Mouse (Mus musculus): ENCODE data around the gene Gm11634. TPM values are rescaled to one million over a fixed set of nuclear protein-coding genes. Genes with fewer than 3 reads are reported as not detected.

Gene Gm11634
- total RNA-seq, 4 experiments from 2014 or later = not detected

GRCm38 (mm10) chr11:101568421-101568820 is 30.6 kb downstream of the Gm11634 start:
- no peak for DNase-seq (ENCODE audit: low spot score)

GRCm38 (mm10) chr11:101562391-101562790 is 36.7 kb downstream of the Gm11634 start:
- DNase-seq (ENCODE audit: low spot score) = peak; percentile 42

- DNase-seq (ENCODE audit: low spot score) = no peak
Measured at GRCm38 (mm10) chr11:101556954-101557353, 42.1 kb downstream of the Gm11634 start.

DNA sequence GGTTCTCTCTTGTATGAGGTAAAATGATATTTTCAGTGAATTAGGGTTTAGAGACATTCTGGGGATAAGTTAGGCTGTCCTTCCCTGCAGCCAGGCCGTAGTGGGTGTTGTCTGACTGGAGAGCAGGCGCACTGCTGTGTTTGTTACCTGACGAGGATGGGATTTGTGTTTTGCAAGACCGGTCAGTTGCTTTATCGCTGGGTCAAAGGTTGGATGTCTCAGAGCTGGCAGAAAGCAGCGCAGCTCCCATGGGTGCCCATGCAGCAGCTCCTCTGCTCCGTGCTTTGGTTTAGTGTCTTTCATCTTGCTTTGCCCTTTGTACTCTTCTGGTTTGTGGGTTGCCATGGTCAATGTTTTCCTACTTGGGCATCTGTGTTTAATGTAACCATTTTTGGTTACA is 42.5 kb downstream of the Gm11634 start:
- no peak for DNase-seq (ENCODE audit: low spot score)

- DNase-seq (ENCODE audit: low spot score) = peak; percentile 28
Measured at GRCm38 (mm10) chr11:101553354-101553930, 45.6 kb downstream of the Gm11634 start.

GRCm38 (mm10) chr11:101552476-101553300 is 46.4 kb downstream of the Gm11634 start:
- DNase-seq (ENCODE audit: low spot score) = peak; percentile 99

DNA sequence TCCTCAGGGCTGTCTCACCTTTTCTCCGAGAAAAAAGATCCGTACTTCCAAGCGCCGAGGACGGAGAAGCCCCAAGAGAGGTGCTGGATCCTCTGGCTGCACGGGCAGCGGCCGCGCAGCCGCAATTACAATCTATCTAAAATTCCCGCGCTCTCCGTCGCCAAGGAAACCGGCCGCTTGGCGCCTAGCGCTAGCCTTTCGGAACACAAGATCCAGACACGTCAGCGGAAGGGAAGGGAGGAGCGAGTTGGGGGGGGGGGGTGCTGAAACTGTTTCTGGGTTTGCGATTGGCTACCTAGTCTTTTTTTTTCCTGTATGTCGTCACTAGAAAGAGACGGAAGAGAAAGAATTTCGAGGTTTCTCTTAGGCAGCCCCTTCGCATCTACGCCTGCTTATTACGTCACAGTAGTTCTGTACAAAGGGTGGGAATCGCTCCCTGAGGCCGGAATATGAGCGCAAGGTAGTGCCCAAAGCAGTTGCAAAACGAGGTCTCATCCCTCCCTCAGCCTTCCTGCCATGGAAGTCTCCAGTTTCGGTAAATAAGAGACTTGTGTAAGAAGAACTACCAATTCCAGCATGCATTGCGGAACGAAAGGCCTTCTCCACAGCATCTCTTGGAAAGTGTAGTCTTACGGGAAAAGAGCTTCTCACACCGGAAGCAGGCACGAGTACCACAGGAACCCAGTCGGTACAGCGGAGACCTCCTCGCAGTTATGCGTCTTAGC is 47.1 kb downstream of the Gm11634 start, which contains the start of the genes Brca1 and Nbr1:
Brca1 (minus strand) TSS at position 205 of the 725 bp plus-strand sequence.
Nbr1 (plus strand) TSS at position 399 of the 725 bp plus-strand sequence.
- peak; percentile 92 for DNase-seq (ENCODE audit: low spot score)

GRCm38 (mm10) chr11:101548526-101548925 is 50.5 kb downstream of the Gm11634 start:
- DNase-seq (ENCODE audit: low spot score) = no peak

- no peak for DNase-seq (ENCODE audit: low spot score)
Measured at GRCm38 (mm10) chr11:101544132-101544531, 54.9 kb downstream of the Gm11634 start.

Other genes starting within 250 kb of the Gm11634 start
- not detected for gene G6pc, start 231.7 kb downstream of the Gm11634 start, total RNA-seq (2022)
- 10 to 100 TPM; 12.3 to 25.8 (median 22.4) TPM for gene Aarsd1, start 181.6 kb downstream of the Gm11634 start, total RNA-seq (2022)
- gene Gm27029, start 174.5 kb downstream of the Gm11634 start, total RNA-seq (2022) = 10 to 100 TPM in 1 of 4 experiments, 1 to 10 TPM in 3; 5.0 to 11.5 (median 6.8) TPM
- 10 to 100 TPM; 10.5 to 13.1 (median 11.8) TPM for gene Rundc1, start 174.2 kb downstream of the Gm11634 start, total RNA-seq (2022)
- 10 to 100 TPM; 46.5 to 67.8 (median 61.1) TPM for gene Ptges3l, start 173.9 kb downstream of the Gm11634 start, total RNA-seq (2022)
- gene Rpl27, start 157.0 kb downstream of the Gm11634 start, total RNA-seq (2022) = 10 to 100 TPM; 29.2 to 41.5 (median 39.2) TPM
- gene Ifi35, start 150.8 kb downstream of the Gm11634 start, total RNA-seq (2022) = 10 to 100 TPM; 13.4 to 14.6 (median 13.9) TPM
- 1 to 10 TPM; 5.3 to 7.5 (median 6.2) TPM for gene Rnd2, start 134.3 kb downstream of the Gm11634 start, total RNA-seq (2022)
- gene Vat1, start 133.0 kb downstream of the Gm11634 start, total RNA-seq (2022) = 10 to 100 TPM; 20.6 to 23.2 (median 21.8) TPM
- gene Brca1, start 47.3 kb downstream of the Gm11634 start, total RNA-seq (2022) = under 1 TPM; 0.22 to 0.57 (median 0.35) TPM
- gene Nbr1, start 47.1 kb downstream of the Gm11634 start, total RNA-seq (2022) = 100 to 1,000 TPM in 1 of 4 experiments, 10 to 100 TPM in 3; 91.5 to 100 (median 96.2) TPM
- gene Tmem106a, start 17.0 kb downstream of the Gm11634 start, total RNA-seq (2022) = 1 to 10 TPM; 3.8 to 6.8 (median 4.1) TPM
- 10 to 100 TPM; 47.9 to 60.0 (median 55.8) TPM for gene Rdm1, start 27.9 kb upstream of the Gm11634 start, total RNA-seq (2022)
- gene Arl4d, start 66.3 kb upstream of the Gm11634 start, total RNA-seq (2022) = 10 to 100 TPM; 21.1 to 30.1 (median 27.0) TPM
- gene Dhx8, start 133.7 kb upstream of the Gm11634 start, total RNA-seq (2022) = 10 to 100 TPM; 13.6 to 15.8 (median 14.6) TPM
- under 1 TPM in 2 of 4 experiments, not detected in 2; 0.68 to 0.86 TPM for gene Etv4, start 186.1 kb upstream of the Gm11634 start, total RNA-seq (2022)